Comparison of ENCODE assay signal across 8 mouse cellular contexts in the genomic region with DNA sequence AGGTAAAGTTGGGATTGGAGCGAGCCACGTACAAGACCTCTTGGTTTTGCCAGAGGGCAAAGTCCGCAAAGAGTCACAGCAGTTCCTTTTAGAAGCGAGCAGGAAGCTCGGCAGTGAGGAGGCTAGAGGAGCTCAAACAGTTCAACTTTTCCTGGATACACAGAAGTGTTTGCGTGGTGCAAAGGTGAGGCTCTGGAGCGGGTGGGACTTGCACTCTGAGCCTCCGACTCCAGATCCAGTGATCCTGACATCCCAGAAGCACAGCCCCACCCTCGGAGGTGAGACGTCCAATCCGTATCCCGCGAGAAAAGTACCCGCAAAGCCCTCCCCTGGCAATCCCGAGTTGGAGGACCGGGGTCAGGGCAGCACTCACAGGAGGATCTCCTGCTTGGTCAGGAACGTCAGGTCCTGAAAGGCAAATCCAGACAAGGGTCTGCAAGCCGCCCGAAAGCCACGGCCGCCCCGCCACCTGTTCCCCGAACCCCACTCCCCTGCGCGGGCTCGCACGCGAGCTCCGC. TPM values are rescaled to one million over a fixed set of nuclear protein-coding genes. Genes with fewer than 3 reads are reported as not detected.
DNase-seq lines count a peak whose midpoint lies in the region; ATAC-seq and TF ChIP-seq lines count a peak whose summit lies in the region.

No protein-coding gene starts in this region.

- H3K4me2 ChIP-seq in CH12.LX (ENCODE audit: insufficient read depth, low read depth, poor library complexity, severe bottlenecking): peak overlapping the region; percentile 90
- H3K4me2 ChIP-seq in forebrain, embryonic 11.5 days (ENCODE audit: low read depth, low read length, severe bottlenecking): peak overlapping the region; percentile 81
- H3K4me2 ChIP-seq in midbrain, embryonic 14.5 days (ENCODE audit: low read length): peak overlapping the region; percentile 93

- no peak for TF ChIP-seq CTCF in CH12.LX (conservative IDR thresholded peaks at IDR 0.05 in 1 of 2, IDR thresholded peaks at IDR 0.05 in 1 of 2; ENCODE audit: low read depth in 2 of 2, low read length in 2 of 2)

- in situ Hi-C loops in CH12.LX (cut with MboI; ENCODE audit: low pct_ligation_motif_present, low pct_unique_long_range_greater_than_20kb, low sequenced_read_pairs): no loop called here

- no peak for TF ChIP-seq RAD21 in CH12.LX (IDR thresholded peaks at IDR 0.05; ENCODE audit: low read depth, low read length)

- intact Hi-C loops in left cerebral cortex, postnatal 4 days (cut with DNase I): no loop called here

- no peak for TF ChIP-seq EP300 in CH12.LX (IDR thresholded peaks at IDR 0.05; ENCODE audit: low read length)

- 1% methylated on average over 29 of the region's 29 CpGs for WGBS in forebrain, embryonic 11.5 days
- under 1% methylated on average over 29 of the region's 29 CpGs for WGBS in midbrain, embryonic 14.5 days

- peak; percentile 39; the same call in 1 of the 2 replicates for ATAC-seq in forebrain, embryonic 11.5 days (replicated peaks; ENCODE audit: low FRiP score)
- no peak; the same call in 1 of the 2 replicates for ATAC-seq in midbrain, embryonic 14.5 days (ENCODE audit: low FRiP score, low TSS enrichment)

- DNase-seq in adrenal gland, postnatal 14 days: peak; percentile 77
- no peak for DNase-seq in adrenal gland, adult (ENCODE audit: inconsistent age in 2 of 2, low spot score in 1 of 2)
- DNase-seq in CH12.LX (ENCODE audit: extremely low read depth): no peak
- DNase-seq in forebrain, embryonic 11.5 days (ENCODE audit: low spot score): no peak
- DNase-seq in kidney, postnatal 25 days: peak; percentile 75 to 89
- DNase-seq in midbrain, embryonic 14.5 days: no peak
- no peak for DNase-seq in left cerebral cortex, postnatal 4 days
- DNase-seq in layer of hippocampus, adult 9-10 months (ENCODE audit: low spot score): no peak

- H3K9me3 ChIP-seq in CH12.LX (replicated peaks; ENCODE audit: low read length): no peaks in the 10 kb centered on the region
- H3K9me3 ChIP-seq in forebrain, embryonic 11.5 days (ENCODE audit: control insufficient read depth, low read length): no peaks in the 10 kb centered on the region
- no peaks in the 10 kb centered on the region for H3K9me3 ChIP-seq in midbrain, embryonic 14.5 days (ENCODE audit: control insufficient read depth, low read length)

- H3K79me2 ChIP-seq in CH12.LX (replicated peaks; ENCODE audit: control insufficient read depth, extremely low read depth, insufficient read depth, poor library complexity, severe bottlenecking): peaks cover 9% of the 10 kb centered on the region

- peaks cover 16 to 27% of the 10 kb centered on the region in 2 experiments for H3K36me3 ChIP-seq in CH12.LX (replicated peaks in 1 of 2; ENCODE audit: control insufficient read depth in 1 of 2, insufficient read depth in 1 of 2, low read length in 1 of 2)
- H3K36me3 ChIP-seq in forebrain, embryonic 11.5 days (ENCODE audit: control insufficient read depth, insufficient read depth, low read length): peaks cover 1% of the 10 kb centered on the region; the same call in 1 of the 2 replicates
- H3K36me3 ChIP-seq in midbrain, embryonic 14.5 days (ENCODE audit: control insufficient read depth, insufficient read depth, low read length): peaks cover 5% of the 10 kb centered on the region

- dilution Hi-C loops in CH12.LX (cut with MboI; ENCODE audit: extremely low pct_ligation_motif_present, extremely low pct_unique_long_range_greater_than_20kb, low sequenced_read_pairs): no loop called here

- H3K27me3 ChIP-seq in CH12.LX (replicated peaks): no peaks in the 10 kb centered on the region
- H3K27me3 ChIP-seq in forebrain, embryonic 11.5 days (ENCODE audit: control insufficient read depth, insufficient read depth, low read length): no peaks in the 10 kb centered on the region
- H3K27me3 ChIP-seq in midbrain, embryonic 14.5 days (ENCODE audit: control insufficient read depth, insufficient read depth, low read length): no peaks in the 10 kb centered on the region

- peak overlapping the region; percentile 36; the same call in 1 of the 2 replicates for H3K27ac ChIP-seq in CH12.LX (ENCODE audit: insufficient read depth, low read depth)
- H3K27ac ChIP-seq in forebrain, embryonic 11.5 days (ENCODE audit: low read depth, low read length): no peak overlapping the region
- H3K27ac ChIP-seq in midbrain, embryonic 14.5 days (replicated peaks; ENCODE audit: low read depth, low read length): no peak overlapping the region

- TF ChIP-seq POLR2A in CH12.LX (IDR thresholded peaks at IDR 0.05; ENCODE audit: low read depth, low read length): no peak

- H3K4me1 ChIP-seq in CH12.LX (ENCODE audit: control insufficient read depth in 1 of 2, insufficient read depth in 2 of 2): peaks cover 16 to 33% of the 10 kb centered on the region in 2 experiments; a peak in 3 of 4 replicates
- H3K4me1 ChIP-seq in forebrain, embryonic 11.5 days (replicated peaks; ENCODE audit: control insufficient read depth, insufficient read depth, low read length): 0 out of 2 replicates have a peak, but pooled peaks cover 8% of the 10 kb centered on the region
- H3K4me1 ChIP-seq in midbrain, embryonic 14.5 days (ENCODE audit: control insufficient read depth, insufficient read depth, low read length): peaks cover 17% of the 10 kb centered on the region; the same call in 1 of the 2 replicates

- peak overlapping the region; percentile 72 to 74 (median 74) for H3K4me3 ChIP-seq in CH12.LX (replicated peaks in 1 of 3; ENCODE audit: low read depth in 2 of 3, low read length in 2 of 3, poor library complexity in 1 of 3)
- peak overlapping the region; percentile 66 for H3K4me3 ChIP-seq in forebrain, embryonic 11.5 days (ENCODE audit: low read depth, low read length)
- H3K4me3 ChIP-seq in midbrain, embryonic 14.5 days (replicated peaks; ENCODE audit: low read depth, low read length): peak overlapping the region; percentile 71

- peak overlapping the region; percentile 87 for H3K9ac ChIP-seq in CH12.LX (ENCODE audit: insufficient read depth, low read depth)
- peak overlapping the region; percentile 60 for H3K9ac ChIP-seq in forebrain, embryonic 11.5 days (ENCODE audit: low read length)
- peak overlapping the region; percentile 62 for H3K9ac ChIP-seq in midbrain, embryonic 14.5 days (replicated peaks; ENCODE audit: low read length)

TF ChIP-seq in CH12.LX, 34 proteins besides CTCF, POLR2A, EP300 and RAD21 (continues in another document):
- TF ChIP-seq BHLHE40 (IDR thresholded peaks at IDR 0.05; ENCODE audit: low read depth, low read length): no peak
- TF ChIP-seq CHD2 (IDR thresholded peaks at IDR 0.05; ENCODE audit: low read length): no peak
- no peak for TF ChIP-seq CHD1 (IDR thresholded peaks at IDR 0.05; ENCODE audit: low read depth, low read length)
- no peak for TF ChIP-seq ZKSCAN1 (IDR thresholded peaks at IDR 0.05; ENCODE audit: borderline replicate concordance, low read depth, low read length)
- no peak for TF ChIP-seq RCOR1 (conservative IDR thresholded peaks at IDR 0.05; ENCODE audit: low read depth, low read length)
- TF ChIP-seq GABPA (IDR thresholded peaks at IDR 0.05; ENCODE audit: insufficient replicate concordance, low read depth, low read length): no peak
- TF ChIP-seq KAT2A (IDR thresholded peaks at IDR 0.05; ENCODE audit: insufficient replicate concordance, low read length): no peak
- no peak for TF ChIP-seq JUND (conservative IDR thresholded peaks at IDR 0.05; ENCODE audit: low read depth, low read length)
- TF ChIP-seq HCFC1 (IDR thresholded peaks at IDR 0.05; ENCODE audit: low read depth, low read length): no peak

RNA-seq across cellular contexts. Expression of gene Cib1, which starts 0.6 kb away (rescaled TPM):
- 52.9 and 59.6 TPM in 2 replicates for total RNA-seq in adrenal gland, postnatal 14 days (2021)
- total RNA-seq in CH12.LX (2012; rRNA removed) (69.6 and 73.1 TPM in 2 replicates), CH12.LX (2014; rRNA removed) (29.1 and 29.5 TPM in 2 replicates)
- 48.1 and 51.8 TPM in 2 replicates for polyA plus RNA-seq in CH12.LX (2012; ENCODE audit: insufficient read length, low read depth)
- polyA plus RNA-seq in forebrain, embryonic 11.5 days (2014; fragmentation: Nextera tagmentation; extraction: Ambion mirVana): 51.4 and 58.1 TPM in 2 replicates
- 24.2 and 26.7 TPM in 2 replicates for polyA plus RNA-seq in midbrain, embryonic 14.5 days (2014; fragmentation: Nextera tagmentation; extraction: Ambion mirVana)
- 10 to 100 TPM; 14.2 to 16.4 TPM for total RNA-seq in left cerebral cortex, postnatal 4 days (2021)

RNA-seq across cellular contexts. Expression of gene Gdpgp1, which starts 0.6 kb away (rescaled TPM):
- total RNA-seq in adrenal gland, postnatal 14 days (2021): 2.7 and 3.9 TPM in 2 replicates
- total RNA-seq in CH12.LX (2012; rRNA removed) (3.6 and 4.2 TPM in 2 replicates), CH12.LX (2014; rRNA removed) (1.9 and 2.0 TPM in 2 replicates)
- 2.9 and 3.0 TPM in 2 replicates for polyA plus RNA-seq in CH12.LX (2012; ENCODE audit: insufficient read length, low read depth)
- 5.3 and 5.7 TPM in 2 replicates for polyA plus RNA-seq in forebrain, embryonic 11.5 days (2014; fragmentation: Nextera tagmentation; extraction: Ambion mirVana)
- 4.0 TPM in 2 replicates for polyA plus RNA-seq in midbrain, embryonic 14.5 days (2014; fragmentation: Nextera tagmentation; extraction: Ambion mirVana)
- total RNA-seq in left cerebral cortex, postnatal 4 days (2021): 1 to 10 TPM; 4.6 to 5.1 TPM

RNA-seq across cellular contexts. Expression of gene Ttll13, which starts 14.1 kb away (rescaled TPM):
- 0.83 and 1.0 TPM in 2 replicates for total RNA-seq in adrenal gland, postnatal 14 days (2021)
- total RNA-seq in CH12.LX (2012; rRNA removed) (0.59 TPM in 2 replicates), CH12.LX (2014; rRNA removed) (not detected in 2 replicates)
- 0.55 TPM in 1 of 2 replicates, not detected in the other for polyA plus RNA-seq in CH12.LX (2012; ENCODE audit: insufficient read length, low read depth)
- polyA plus RNA-seq in forebrain, embryonic 11.5 days (2014; fragmentation: Nextera tagmentation; extraction: Ambion mirVana): 1.2 and 1.5 TPM in 2 replicates
- 1.2 and 2.2 TPM in 2 replicates for polyA plus RNA-seq in midbrain, embryonic 14.5 days (2014; fragmentation: Nextera tagmentation; extraction: Ambion mirVana)
- total RNA-seq in left cerebral cortex, postnatal 4 days (2021): 1 to 10 TPM; 1.1 to 2.2 TPM

RNA-seq across cellular contexts. Expression of gene Ngrn, which starts 29.0 kb away (rescaled TPM):
- 38.5 and 47.5 TPM in 2 replicates for total RNA-seq in adrenal gland, postnatal 14 days (2021)
- total RNA-seq in CH12.LX (2012; rRNA removed) (32.1 and 33.3 TPM in 2 replicates), CH12.LX (2014; rRNA removed) (43.2 and 45.6 TPM in 2 replicates)
- 28.3 and 30.9 TPM in 2 replicates for polyA plus RNA-seq in CH12.LX (2012; ENCODE audit: insufficient read length, low read depth)
- polyA plus RNA-seq in forebrain, embryonic 11.5 days (2014; fragmentation: Nextera tagmentation; extraction: Ambion mirVana): 50.4 and 53.8 TPM in 2 replicates
- 67.3 and 70.8 TPM in 2 replicates for polyA plus RNA-seq in midbrain, embryonic 14.5 days (2014; fragmentation: Nextera tagmentation; extraction: Ambion mirVana)
- total RNA-seq in left cerebral cortex, postnatal 4 days (2021): 10 to 100 TPM; 41.6 to 42.7 TPM

RNA-seq across cellular contexts. Expression of gene Vps33b, which starts 37.4 kb away (rescaled TPM):
- total RNA-seq in adrenal gland, postnatal 14 days (2021): 15.9 and 19.5 TPM in 2 replicates
- total RNA-seq in CH12.LX (2012; rRNA removed): 20.6 and 23.2 TPM in 2 replicates
- total RNA-seq in CH12.LX (2014; rRNA removed): 15.5 and 15.8 TPM in 2 replicates
- 16.6 and 20.4 TPM in 2 replicates for polyA plus RNA-seq in CH12.LX (2012; ENCODE audit: insufficient read length, low read depth)
- 20.6 and 21.3 TPM in 2 replicates for polyA plus RNA-seq in forebrain, embryonic 11.5 days (2014; fragmentation: Nextera tagmentation; extraction: Ambion mirVana)
- 18.8 and 21.9 TPM in 2 replicates for polyA plus RNA-seq in midbrain, embryonic 14.5 days (2014; fragmentation: Nextera tagmentation; extraction: Ambion mirVana)
- total RNA-seq in left cerebral cortex, postnatal 4 days (2021): 10 to 100 TPM; 34.1 to 36.0 TPM

Comparison
In these comparisons a context has a peak if more than half of its experiments do, and no peak if none do; other contexts are left out.
1. DNase-seq: peak in adrenal gland, postnatal 14 days (single experiment) and kidney, postnatal 25 days (2 of 2); none in adrenal gland, adult (0 of 2), CH12.LX (single experiment), forebrain, embryonic 11.5 days (single experiment), midbrain, embryonic 14.5 days (single experiment), left cerebral cortex, postnatal 4 days (single experiment) and layer of hippocampus, adult 9-10 months (single experiment).
2. Peak in every context shown above with its lines, with median percentiles within 50 percentile points of each other: H3K4me2 ChIP-seq, H3K4me3 ChIP-seq and H3K9ac ChIP-seq.